Mouse (Mus musculus): ENCODE data around the gene Ly86. TPM values are rescaled to one million over a fixed set of nuclear protein-coding genes. Genes with fewer than 3 reads are reported as not detected.
A peak's percentile ranks its signal among the peaks of the same experiment; 100 is the strongest.

Gene Ly86
- polyA plus RNA-seq, 1 experiment from 2014 or later = 9.4 TPM

GRCm38 (mm10) chr13:37432653-37433052, 87.6 kb downstream of the Ly86 start:
- WGBS = 13% methylated on average over 4 of the region's 4 CpGs
- no peaks in the 10 kb centered on the region for H3K36me3 ChIP-seq (ENCODE audit: control insufficient read depth, insufficient read depth, low read length)
- DNase-seq (ENCODE audit: low spot score) (no peak), ATAC-seq (replicated peaks; ENCODE audit: low FRiP score) (no peak)
- no peak overlapping the region for H3K4me3 ChIP-seq (ENCODE audit: low read depth, low read length)
- peak overlapping the region; percentile 10; the same call in 1 of the 2 replicates for H3K4me2 ChIP-seq
- no peaks in the 10 kb centered on the region for H3K9me3 ChIP-seq (ENCODE audit: control insufficient read depth, low read length)
- no peak overlapping the region for H3K9ac ChIP-seq (ENCODE audit: low read depth, low read length)
- no peak overlapping the region for H3K27ac ChIP-seq (ENCODE audit: low read depth, low read length)
- H3K27me3 ChIP-seq (replicated peaks; ENCODE audit: control insufficient read depth, insufficient read depth, low read length) = peaks cover 5% of the 10 kb centered on the region; the same call in 1 of the 2 replicates
- no peaks in the 10 kb centered on the region; the same call in 1 of the 2 replicates for H3K4me1 ChIP-seq (replicated peaks; ENCODE audit: control insufficient read depth, insufficient read depth, low read length)

- DNase-seq (ENCODE audit: low spot score) (no peak), ATAC-seq (replicated peaks; ENCODE audit: low FRiP score) (no peak)
- H3K4me3 ChIP-seq (ENCODE audit: low read depth, low read length) = no peak overlapping the region
- no peak overlapping the region for H3K27ac ChIP-seq (ENCODE audit: low read depth, low read length)
- peaks cover 5% of the 10 kb centered on the region; the same call in 1 of the 2 replicates for H3K27me3 ChIP-seq (replicated peaks; ENCODE audit: control insufficient read depth, insufficient read depth, low read length)
- 14% methylated on average over 3 of the region's 3 CpGs for WGBS
- H3K4me1 ChIP-seq (replicated peaks; ENCODE audit: control insufficient read depth, insufficient read depth, low read length) = no peaks in the 10 kb centered on the region; the same call in 1 of the 2 replicates
- no peak overlapping the region for H3K9ac ChIP-seq (ENCODE audit: low read depth, low read length)
- H3K36me3 ChIP-seq (ENCODE audit: control insufficient read depth, insufficient read depth, low read length) = no peaks in the 10 kb centered on the region
- no peaks in the 10 kb centered on the region for H3K9me3 ChIP-seq (ENCODE audit: control insufficient read depth, low read length)
- H3K4me2 ChIP-seq = peak overlapping the region; percentile 10; the same call in 1 of the 2 replicates
Observed at GRCm38 (mm10) chr13:37433142-37433541, 88.1 kb downstream of the Ly86 start.

GRCm38 (mm10) chr13:37433730-37434129, 88.7 kb downstream of the Ly86 start:
- no peaks in the 10 kb centered on the region; the same call in 1 of the 2 replicates for H3K4me1 ChIP-seq (replicated peaks; ENCODE audit: control insufficient read depth, insufficient read depth, low read length)
- ATAC-seq (replicated peaks; ENCODE audit: low FRiP score) (no peak), DNase-seq (ENCODE audit: low spot score) (no peak)
- H3K36me3 ChIP-seq (ENCODE audit: control insufficient read depth, insufficient read depth, low read length) = no peaks in the 10 kb centered on the region
- H3K27me3 ChIP-seq (replicated peaks; ENCODE audit: control insufficient read depth, insufficient read depth, low read length) = peaks cover 5% of the 10 kb centered on the region; the same call in 1 of the 2 replicates
- H3K4me3 ChIP-seq (ENCODE audit: low read depth, low read length) = no peak overlapping the region
- peak overlapping the region; percentile 67; the same call in 1 of the 2 replicates for H3K4me2 ChIP-seq
- H3K27ac ChIP-seq (ENCODE audit: low read depth, low read length) = no peak overlapping the region
- 9% methylated on average over 3 of the region's 3 CpGs for WGBS
- no peaks in the 10 kb centered on the region for H3K9me3 ChIP-seq (ENCODE audit: control insufficient read depth, low read length)
- no peak overlapping the region for H3K9ac ChIP-seq (ENCODE audit: low read depth, low read length)

GRCm38 (mm10) chr13:37434137-37434772, 89.2 kb downstream of the Ly86 start:
- no peaks in the 10 kb centered on the region for H3K9me3 ChIP-seq (ENCODE audit: control insufficient read depth, low read length)
- under 1% methylated on average over 19 of the region's 19 CpGs for WGBS
- DNase-seq (ENCODE audit: low spot score) (peak; percentile 66), ATAC-seq (replicated peaks; ENCODE audit: low FRiP score) (0 out of 2 replicates have a peak, but pooled peaks have one; percentile 20)
- peak overlapping the region; percentile 67 for H3K4me2 ChIP-seq
- H3K9ac ChIP-seq (ENCODE audit: low read depth, low read length) = peak overlapping the region; percentile 28
- H3K4me1 ChIP-seq (replicated peaks; ENCODE audit: control insufficient read depth, insufficient read depth, low read length) = no peaks in the 10 kb centered on the region; the same call in 1 of the 2 replicates
- H3K27ac ChIP-seq (ENCODE audit: low read depth, low read length) = no peak overlapping the region
- peaks cover 5% of the 10 kb centered on the region; the same call in 1 of the 2 replicates for H3K27me3 ChIP-seq (replicated peaks; ENCODE audit: control insufficient read depth, insufficient read depth, low read length)
- H3K4me3 ChIP-seq (ENCODE audit: low read depth, low read length) = peak overlapping the region; percentile 41
- no peaks in the 10 kb centered on the region for H3K36me3 ChIP-seq (ENCODE audit: control insufficient read depth, insufficient read depth, low read length)

- peak overlapping the region; percentile 67 for H3K4me2 ChIP-seq
- ATAC-seq (replicated peaks; ENCODE audit: low FRiP score) (no peak), DNase-seq (ENCODE audit: low spot score) (no peak)
- H3K4me1 ChIP-seq (replicated peaks; ENCODE audit: control insufficient read depth, insufficient read depth, low read length) = no peaks in the 10 kb centered on the region; the same call in 1 of the 2 replicates
- H3K9me3 ChIP-seq (ENCODE audit: control insufficient read depth, low read length) = no peaks in the 10 kb centered on the region
- no peak overlapping the region for H3K27ac ChIP-seq (ENCODE audit: low read depth, low read length)
- H3K27me3 ChIP-seq (replicated peaks; ENCODE audit: control insufficient read depth, insufficient read depth, low read length) = peaks cover 5% of the 10 kb centered on the region; the same call in 1 of the 2 replicates
- peak overlapping the region; percentile 41 for H3K4me3 ChIP-seq (ENCODE audit: low read depth, low read length)
- no peaks in the 10 kb centered on the region for H3K36me3 ChIP-seq (ENCODE audit: control insufficient read depth, insufficient read depth, low read length)
- 15% methylated on average over 9 of the region's 9 CpGs for WGBS
- no peak overlapping the region; the same call in 1 of the 2 replicates for H3K9ac ChIP-seq (ENCODE audit: low read depth, low read length)
Observed at GRCm38 (mm10) chr13:37434841-37435240, 89.8 kb downstream of the Ly86 start.

- DNase-seq (ENCODE audit: low spot score) = no peak
- no peaks in the 10 kb centered on the region for H3K9me3 ChIP-seq (ENCODE audit: control insufficient read depth, low read length)
- H3K4me3 ChIP-seq (ENCODE audit: low read depth, low read length) = no peak overlapping the region
- H3K36me3 ChIP-seq (ENCODE audit: control insufficient read depth, insufficient read depth, low read length) = no peaks in the 10 kb centered on the region
- H3K27me3 ChIP-seq (replicated peaks; ENCODE audit: control insufficient read depth, insufficient read depth, low read length) = peaks cover 5% of the 10 kb centered on the region; the same call in 1 of the 2 replicates
- no peak for ATAC-seq (replicated peaks; ENCODE audit: low FRiP score)
- no peak overlapping the region for H3K27ac ChIP-seq (ENCODE audit: low read depth, low read length)
- no peak overlapping the region for H3K9ac ChIP-seq (ENCODE audit: low read depth, low read length)
- 26% methylated on average over 18 of the region's 18 CpGs for WGBS
- peaks cover 5% of the 10 kb centered on the region; the same call in 1 of the 2 replicates for H3K4me1 ChIP-seq (replicated peaks; ENCODE audit: control insufficient read depth, insufficient read depth, low read length)
- no peak overlapping the region for H3K4me2 ChIP-seq
Observed at GRCm38 (mm10) chr13:37436267-37437013, 91.4 kb downstream of the Ly86 start.

- ATAC-seq (replicated peaks; ENCODE audit: low FRiP score) (no peak), DNase-seq (ENCODE audit: low spot score) (no peak)
- WGBS = 89% methylated on average over 4 of the region's 4 CpGs
- Histone ChIP-seq H3K4me3 (ENCODE audit: low read depth, low read length) (no peak overlapping the region), H3K4me1 (replicated peaks; ENCODE audit: control insufficient read depth, insufficient read depth, low read length) (0 out of 2 replicates have a peak, but pooled peaks cover 6% of the 10 kb centered on the region), H3K36me3 (ENCODE audit: control insufficient read depth, insufficient read depth, low read length) (no peaks in the 10 kb centered on the region), H3K4me2 (no peak overlapping the region), H3K27me3 (replicated peaks; ENCODE audit: control insufficient read depth, insufficient read depth, low read length) (peaks cover 5% of the 10 kb centered on the region; the same call in 1 of the 2 replicates), H3K9ac (ENCODE audit: low read depth, low read length) (no peak overlapping the region), H3K9me3 (ENCODE audit: control insufficient read depth, low read length) (no peaks in the 10 kb centered on the region), H3K27ac (ENCODE audit: low read depth, low read length) (no peak overlapping the region)
Observed at GRCm38 (mm10) chr13:37438788-37439187, 93.8 kb downstream of the Ly86 start.

GRCm38 (mm10) chr13:37439477-37439876, 94.5 kb downstream of the Ly86 start:
- Histone ChIP-seq H3K36me3 (ENCODE audit: control insufficient read depth, insufficient read depth, low read length) (no peaks in the 10 kb centered on the region), H3K27ac (ENCODE audit: low read depth, low read length) (no peak overlapping the region), H3K9ac (ENCODE audit: low read depth, low read length) (no peak overlapping the region), H3K4me2 (no peak overlapping the region), H3K9me3 (ENCODE audit: control insufficient read depth, low read length) (no peaks in the 10 kb centered on the region), H3K4me3 (ENCODE audit: low read depth, low read length) (no peak overlapping the region), H3K4me1 (replicated peaks; ENCODE audit: control insufficient read depth, insufficient read depth, low read length) (0 out of 2 replicates have a peak, but pooled peaks cover 6% of the 10 kb centered on the region), H3K27me3 (replicated peaks; ENCODE audit: control insufficient read depth, insufficient read depth, low read length) (peaks cover 5% of the 10 kb centered on the region; the same call in 1 of the 2 replicates)
- no peak for DNase-seq (ENCODE audit: low spot score)
- ATAC-seq (replicated peaks; ENCODE audit: low FRiP score) = no peak
- 75% methylated on average over 7 of the region's 7 CpGs for WGBS

Measured in liver, embryonic 11.5 days (tissue).